Mouse (Mus musculus) stomach, postnatal 0 days (tissue): ENCODE measurements around the gene Pik3cd.

ENCODE experiments used
- CTCF ChIP-seq: IDR thresholded peaks from 2 replicates; pipeline ENCODE4 v1.5.1; 2016; ENCODE audit warnings: antibody characterized with exemption, low read depth, mild to moderate bottlenecking, moderate library complexity
- EP300 ChIP-seq: optimal IDR thresholded peaks from 2 replicates; pipeline ENCODE3; 2016; ENCODE audit warnings: antibody characterized with exemption

DNA sequence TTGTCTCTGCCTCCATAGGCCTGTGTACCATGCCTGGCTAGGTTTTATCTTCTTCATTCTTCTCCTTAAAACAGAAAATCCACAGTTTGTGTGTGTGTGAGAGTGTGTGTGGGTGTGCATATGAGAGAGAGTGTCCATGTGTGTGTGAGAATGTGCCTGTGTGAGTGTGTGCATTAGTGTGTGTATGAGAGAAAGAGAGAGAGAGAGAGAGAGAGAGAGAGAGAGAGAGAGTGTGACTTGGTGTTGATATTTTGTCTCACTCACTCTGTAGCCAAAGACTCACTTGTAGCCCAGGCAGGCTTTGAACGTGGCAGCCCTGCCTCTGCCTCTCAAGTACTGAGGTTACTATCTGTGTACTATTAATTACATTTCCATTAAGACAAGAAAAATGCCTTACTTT, 68.2 kb downstream of the Pik3cd start:
- TF ChIP-seq EP300: no peak
- TF ChIP-seq CTCF: no peak
